In the genomic region with DNA sequence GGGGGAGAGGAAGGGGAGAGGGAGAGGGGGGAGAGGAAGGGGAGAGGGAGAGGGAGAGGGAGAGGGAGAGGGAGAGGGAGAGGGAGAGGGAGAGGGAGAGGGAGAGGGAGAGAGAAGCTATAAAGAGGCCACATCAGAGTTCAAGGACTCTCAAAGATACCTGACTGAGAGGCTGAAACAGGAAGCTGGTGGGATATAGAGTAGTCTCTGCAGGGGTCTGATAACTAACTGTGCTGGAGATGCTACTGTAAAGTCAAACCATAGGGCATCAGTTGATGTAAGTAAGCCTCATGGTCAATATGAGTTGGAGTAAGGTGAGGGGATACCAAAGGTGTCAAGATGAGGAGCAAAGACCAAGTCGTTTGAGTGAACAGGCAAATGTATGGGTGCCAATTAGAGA, we compare ENCODE assay signal across 20 mouse cellular contexts. TPM values are rescaled to one million over a fixed set of nuclear protein-coding genes. Genes with fewer than 3 reads are reported as not detected.
DNase-seq lines count a peak whose midpoint lies in the region; TF ChIP-seq lines count a peak whose summit lies in the region.
"Had no signal": no experiment of that assay in that cellular context is flagged by ENCODE, and none has a peak within 500 bp of the region (broad histone marks: within the 10 kb centered on the region; RNA-seq: fewer than 3 reads in every experiment).

No protein-coding gene starts in this region.

- H3K9ac ChIP-seq in MEL (ENCODE audit: control insufficient read depth, low read depth, low read length, poor library complexity, severe bottlenecking): no peak overlapping the region

- WGBS in limb, embryonic 10.5 days: 74% methylated on average over 1 of the region's 1 CpGs

- no peaks in the 10 kb centered on the region for H3K9me3 ChIP-seq in MEL (replicated peaks; ENCODE audit: insufficient read depth, low read length)
- no peaks in the 10 kb centered on the region for H3K9me3 ChIP-seq in limb, embryonic 10.5 days (replicated peaks)
- H3K9me3 ChIP-seq: G1E had no signal

- no peaks in the 10 kb centered on the region for H3K27me3 ChIP-seq in MEL (ENCODE audit: control insufficient read depth in 1 of 2, insufficient read depth in 2 of 2, low read length in 2 of 2)
- H3K27me3 ChIP-seq in limb, embryonic 10.5 days (ENCODE audit: low read depth, poor library complexity, severe bottlenecking): no peaks in the 10 kb centered on the region
- H3K27me3 ChIP-seq: CH12.LX had no signal

- DNase-seq in MEL (ENCODE audit: low read depth, low spot score) (peak; percentile 64), MEL-GATA-1-ER (ENCODE audit: extremely low read depth, low read depth) (peak; percentile 56)
- no peak for DNase-seq in frontal cortex, postnatal 36 days (ENCODE audit: low spot score in 2 of 2)
- no peak for DNase-seq in limb, embryonic 10.5 days (ENCODE audit: low spot score)
- DNase-seq: adrenal gland, adult 2 months; adrenal gland, adult 8-10 months; adrenal gland, postnatal 10 days; adrenal gland, postnatal 14 days; adrenal gland, postnatal 25 days; adrenal gland, postnatal 36 days; B cell, adult 2 months; cerebellum, adult 11 months; cerebellum, adult 11-12 months; cerebellum, adult 18-20 months; cerebellum, adult 2 months; cerebellum, adult 8-10 months had no signal

- no peak overlapping the region for H3K27ac ChIP-seq in MEL (ENCODE audit: control insufficient read depth, low read depth, low read length)
- H3K27ac ChIP-seq in limb, embryonic 10.5 days: no peak overlapping the region

- TF ChIP-seq RAD21 in MEL (IDR thresholded peaks at IDR 0.05; ENCODE audit: low read depth, low read length): no peak

- TF ChIP-seq POLR2A in MEL (IDR thresholded peaks at IDR 0.05; ENCODE audit: control insufficient read depth in 1 of 2, insufficient read depth in 1 of 2, low read depth in 1 of 2, low read length in 2 of 2, poor library complexity in 1 of 2): no peak

- peaks cover 2 to 18% of the 10 kb centered on the region in 2 experiments; a peak in 3 of 4 replicates for H3K4me1 ChIP-seq in MEL (ENCODE audit: control insufficient read depth in 1 of 2, insufficient read depth in 2 of 2, low read length in 2 of 2)
- no peaks in the 10 kb centered on the region for H3K4me1 ChIP-seq in limb, embryonic 10.5 days

- H3K4me3 ChIP-seq in MEL (ENCODE audit: control insufficient read depth in 1 of 2, insufficient read depth in 1 of 2, low read depth in 2 of 2, low read length in 2 of 2): no peak overlapping the region
- no peak overlapping the region for H3K4me3 ChIP-seq in limb, embryonic 10.5 days

- peak; percentile 76 to 77 for TF ChIP-seq EP300 in MEL (IDR thresholded peaks at IDR 0.05; ENCODE audit: low read depth in 1 of 2, low read length in 2 of 2)

- TF ChIP-seq CTCF in MEL (IDR thresholded peaks at IDR 0.05 in 2 of 3, conservative IDR thresholded peaks at IDR 0.05 in 1 of 3; ENCODE audit: control insufficient read depth in 1 of 3, insufficient read depth in 1 of 3, low read depth in 2 of 3, low read length in 3 of 3, poor library complexity in 1 of 3, severe bottlenecking in 1 of 3): no peak

- no peaks in the 10 kb centered on the region for H3K79me2 ChIP-seq in MEL (ENCODE audit: control insufficient read depth, insufficient read depth, low read length, poor library complexity)

- peaks cover 0 to 16% of the 10 kb centered on the region in 2 experiments; a peak in 2 of 4 replicates for H3K36me3 ChIP-seq in MEL (ENCODE audit: control insufficient read depth in 1 of 2, insufficient read depth in 2 of 2, low read length in 2 of 2)
- H3K36me3 ChIP-seq in limb, embryonic 10.5 days: no peaks in the 10 kb centered on the region
- H3K36me3 ChIP-seq: G1E had no signal

TF ChIP-seq in MEL, 35 proteins besides CTCF, POLR2A, EP300 and RAD21:
- peak; percentile 66 for TF ChIP-seq TAL1 (IDR thresholded peaks at IDR 0.05; ENCODE audit: low read length)
- TF ChIP-seq TCF12 (IDR thresholded peaks at IDR 0.05; ENCODE audit: low read depth, low read length): peak; percentile 66
- no peak for TF ChIP-seq KAT2A (conservative IDR thresholded peaks at IDR 0.05; ENCODE audit: low read depth, low read length)
- TF ChIP-seq MYC (IDR thresholded peaks at IDR 0.05; ENCODE audit: low read depth, low read length): no peak
- TF ChIP-seq USF1 (IDR thresholded peaks at IDR 0.05; ENCODE audit: low read depth, low read length): no peak
- TF ChIP-seq MAFK (IDR thresholded peaks at IDR 0.05; ENCODE audit: borderline replicate concordance, low read depth, low read length): no peak
- no peak for TF ChIP-seq ZKSCAN1 (IDR thresholded peaks at IDR 0.05; ENCODE audit: low read depth, low read length)
- no peak for TF ChIP-seq BHLHE40 (IDR thresholded peaks at IDR 0.05; ENCODE audit: borderline replicate concordance, low read depth, low read length)
- TF ChIP-seq SIN3A (IDR thresholded peaks at IDR 0.05; ENCODE audit: low read length): no peak
- TF ChIP-seq MAZ (IDR thresholded peaks at IDR 0.05; ENCODE audit: low read depth, low read length): peak; percentile 21; the same call in 1 of the 2 replicates
- peak; percentile 75 for TF ChIP-seq GATA1 (IDR thresholded peaks at IDR 0.05; ENCODE audit: low read depth, low read length)
- no peak for TF ChIP-seq GABPA (IDR thresholded peaks at IDR 0.05; ENCODE audit: low read depth, low read length)
- 0 out of 2 replicates have a peak, but pooled peaks have one; percentile 37 for TF ChIP-seq RCOR1 (IDR thresholded peaks at IDR 0.05; ENCODE audit: low read depth, low read length)

RNA-seq across cellular contexts. Expression of a gene that starts 37.3 kb away (rescaled TPM):
- total RNA-seq in MEL (2012; rRNA removed): 18.5 and 19.1 TPM in 2 replicates
- polyA plus RNA-seq in MEL (2012; ENCODE audit: insufficient read depth in 1 of 2, insufficient read length in 2 of 2, low read depth in 1 of 2, low replicate concordance in 2 of 2, missing spikeins in 1 of 2): 10 to 100 TPM; 41.0 to 76.1 TPM
- polyA plus RNA-seq in limb, embryonic 10.5 days (2016; fragmentation: Nextera tagmentation; extraction: Ambion mirVana): 3.6 and 4.8 TPM in 2 replicates
- polyA plus RNA-seq: activated CD4-positive, CD25-positive, alpha-beta regulatory T cell, adult 4 months; CD4-positive, CD25-positive, alpha-beta regulatory T cell, adult 4 months had no signal

Comparison
In these comparisons a context has a peak if more than half of its experiments do, and no peak if none do; other contexts are left out.
1. DNase-seq: peak in MEL (single experiment) and MEL-GATA-1-ER (single experiment); none in frontal cortex, postnatal 36 days (0 of 2) and limb, embryonic 10.5 days (single experiment).